Mouse (Mus musculus) R1 (cell line): ENCODE results near the gene Olfr1109.

Experiments used
- DNase-seq: peaks from one replicate; pipeline ENCODE4 v3.0.0-alpha.2; 2018; ENCODE audit warnings: low read depth, low spot score

The Olfr1109 gene

DNA sequence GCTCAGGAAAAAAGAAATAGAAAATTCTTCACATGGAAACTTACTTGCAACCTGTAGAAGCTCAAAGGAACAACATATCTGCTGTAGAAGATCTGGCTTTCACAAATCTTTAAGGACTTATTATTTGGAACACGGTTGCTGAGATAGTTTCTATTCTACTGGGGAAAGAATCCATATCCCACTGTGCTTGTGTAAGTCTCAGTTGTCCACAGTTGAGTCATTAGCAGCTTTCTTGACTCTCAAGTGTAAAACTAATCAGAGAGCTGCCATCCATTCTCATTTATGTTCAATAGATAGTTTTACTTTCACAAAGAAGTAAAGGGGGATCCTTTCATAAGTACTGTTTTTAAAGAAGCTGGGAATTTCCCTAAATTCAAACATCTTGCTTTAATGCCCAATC lies at the start of gene Olfr1109:
Gene Olfr1109, minus strand, starts transcription at position 101 of the 400 bp plus-strand sequence.
- DNase-seq, result no peak

DNA sequence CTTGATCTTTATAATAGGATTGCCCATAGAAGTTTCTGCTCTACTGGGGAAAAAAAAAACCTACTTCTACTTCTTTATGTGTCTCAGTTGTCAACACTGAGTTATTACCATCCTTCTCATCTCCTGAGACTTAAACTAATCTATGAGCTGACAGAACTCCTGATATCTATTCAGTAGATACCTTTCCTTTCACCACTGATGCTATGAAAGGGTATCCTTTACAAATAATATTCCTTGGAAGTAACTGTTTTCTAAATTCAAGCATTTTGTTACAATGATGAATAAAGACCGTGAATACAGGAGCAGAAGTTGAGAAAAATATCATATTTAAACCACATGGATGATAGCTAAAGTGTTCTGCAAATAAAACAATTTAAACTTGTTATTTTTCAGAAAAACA lies 44.4 kb upstream of the Olfr1109 start, which contains the start of gene Olfr1110:
Gene Olfr1110, minus strand, starts transcription at position 101 of the 400 bp plus-strand sequence.
- no peak for DNase-seq

DNA sequence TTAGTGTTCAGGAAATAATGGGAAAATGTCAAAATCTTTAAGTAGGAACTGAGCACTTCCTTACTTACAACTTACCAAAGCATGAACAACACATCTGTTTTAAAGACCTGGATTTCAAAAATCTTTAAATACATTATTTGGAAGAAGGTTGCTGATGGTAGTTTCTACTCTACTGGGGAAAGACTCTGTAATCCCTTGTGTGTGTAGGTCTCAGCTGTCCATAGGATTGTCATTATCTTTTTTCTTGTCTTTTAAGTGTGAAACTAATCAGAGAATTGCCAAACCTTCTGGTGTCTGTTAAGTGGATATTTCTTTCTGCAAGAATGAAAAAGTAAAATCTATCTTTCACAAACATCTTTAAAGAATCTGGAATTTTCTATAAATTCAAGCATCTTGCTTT lies 18.7 kb upstream of the Olfr1109 start, which contains the start of gene Olfr259:
Gene Olfr259, minus strand, starts transcription at position 101 of the 400 bp plus-strand sequence.
- no peak for DNase-seq

DNA sequence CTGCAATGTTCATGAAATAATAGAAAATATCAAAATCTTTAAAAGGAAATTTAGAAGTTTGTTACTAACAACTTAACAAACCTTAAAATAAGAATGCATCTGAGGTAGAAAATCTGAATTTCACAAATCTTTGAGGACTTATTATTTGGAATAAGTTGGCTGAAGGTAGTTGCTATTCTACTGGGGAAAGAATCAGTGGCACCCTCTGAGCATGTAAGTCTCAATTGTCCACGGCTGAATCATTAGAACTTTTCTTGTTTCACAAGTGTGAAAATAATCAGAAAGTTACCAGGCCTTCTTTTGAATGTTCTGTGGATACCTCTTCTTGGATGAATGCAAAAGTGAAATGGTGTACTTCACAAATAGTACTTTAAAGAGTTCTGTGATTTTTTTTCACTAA lies 20.1 kb downstream of the Olfr1109 start, which contains the start of gene Olfr1107:
Gene Olfr1107, minus strand, starts transcription at position 101 of the 400 bp plus-strand sequence.
- DNase-seq, result no peak

DNA sequence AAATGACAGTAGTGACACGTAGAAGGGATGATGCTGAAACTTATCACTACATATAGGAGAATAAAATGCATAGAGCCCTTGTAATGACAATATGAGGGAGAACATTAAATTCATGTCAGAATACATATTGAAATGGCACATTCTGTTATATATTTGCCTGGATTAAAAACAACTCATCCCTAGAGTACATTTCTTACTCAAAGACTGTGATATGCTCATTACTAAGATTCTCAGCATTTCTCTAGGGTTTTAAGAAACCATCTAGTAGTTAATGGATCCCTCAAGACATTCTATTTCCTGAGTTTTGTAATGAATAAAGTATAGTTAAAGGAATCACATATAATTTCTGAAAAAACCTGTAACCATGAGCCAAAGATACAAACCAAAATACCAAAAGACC lies 43.6 kb downstream of the Olfr1109 start, which contains the start of gene Olfr1106:
Gene Olfr1106, minus strand, starts transcription at position 101 of the 400 bp plus-strand sequence.
- DNase-seq, result no peak
